Comparison of ENCODE assay signal across 25 mouse cellular contexts in genomic region chr3:158365801-158366200, GRCm38 (mm10).
"Had no signal": no experiment of that assay in that cellular context is flagged by ENCODE, and none has a peak within 500 bp of the region (broad histone marks: within the 10 kb centered on the region; RNA-seq: fewer than 3 reads in every experiment).

No protein-coding gene starts in this region.

- H3K4me1 ChIP-seq: heart, embryonic 10.5 days; heart, embryonic 13.5 days; heart, embryonic 15.5 days; hindbrain, embryonic 13.5 days; hindbrain, embryonic 15.5 days; limb, embryonic 13.5 days; limb, embryonic 15.5 days; liver, embryonic 12.5 days had no signal

- H3K9me3 ChIP-seq: heart, embryonic 10.5 days; heart, embryonic 13.5 days; heart, embryonic 15.5 days; hindbrain, embryonic 13.5 days; hindbrain, embryonic 15.5 days; limb, embryonic 13.5 days; limb, embryonic 15.5 days; liver, embryonic 12.5 days had no signal

- H3K36me3 ChIP-seq: heart, embryonic 10.5 days; heart, embryonic 13.5 days; heart, embryonic 15.5 days; hindbrain, embryonic 13.5 days; hindbrain, embryonic 15.5 days; limb, embryonic 13.5 days; limb, embryonic 15.5 days; liver, embryonic 12.5 days had no signal

- H3K4me2 ChIP-seq: heart, embryonic 13.5 days; heart, embryonic 15.5 days; hindbrain, embryonic 13.5 days; hindbrain, embryonic 15.5 days; limb, embryonic 13.5 days; limb, embryonic 15.5 days; liver, embryonic 12.5 days had no signal

- DNase-seq: gastrocnemius, adult 2 months; gastrocnemius, postnatal 10 days; gastrocnemius, postnatal 25 days; heart, adult 18-20 months; heart, postnatal 14 days; heart, postnatal 36 days; kidney, adult 18-20 months; kidney, adult 8-10 months; kidney, postnatal 10 days; kidney, postnatal 25 days; kidney, postnatal 4 days; layer of hippocampus, adult 9-11 months; layer of hippocampus, postnatal 36 days; left cerebral cortex, postnatal 4 days had no signal

- ATAC-seq: hindbrain, postnatal 0 days; intestine, embryonic 16.5 days; liver, embryonic 12.5 days had no signal

- H3K27ac ChIP-seq: gastrocnemius, adult 2 months; heart, embryonic 10.5 days; heart, embryonic 13.5 days; heart, embryonic 15.5 days; hindbrain, embryonic 13.5 days; hindbrain, embryonic 15.5 days; hindbrain, postnatal 0 days; limb, embryonic 13.5 days; limb, embryonic 15.5 days; liver, embryonic 12.5 days; liver, embryonic 14.5 days had no signal

- H3K4me3 ChIP-seq: gastrocnemius, adult 2 months; heart, embryonic 10.5 days; heart, embryonic 13.5 days; heart, embryonic 15.5 days; hindbrain, embryonic 13.5 days; hindbrain, embryonic 15.5 days; limb, embryonic 13.5 days; limb, embryonic 15.5 days; liver, embryonic 12.5 days had no signal

- H3K9ac ChIP-seq: heart, embryonic 13.5 days; heart, embryonic 15.5 days; hindbrain, embryonic 13.5 days; hindbrain, embryonic 15.5 days; limb, embryonic 13.5 days; limb, embryonic 15.5 days; liver, embryonic 12.5 days; liver, embryonic 14.5 days had no signal

- H3K27me3 ChIP-seq: heart, embryonic 13.5 days; heart, embryonic 15.5 days; hindbrain, embryonic 13.5 days; hindbrain, embryonic 15.5 days; limb, embryonic 13.5 days; limb, embryonic 15.5 days; liver, embryonic 12.5 days had no signal
